Mouse (Mus musculus): Measurements from ENCODE around the gene Galnt9. TPM values are rescaled to one million over a fixed set of nuclear protein-coding genes. Genes with fewer than 3 reads are reported as not detected.

Galnt9 gene
- polyA plus RNA-seq, 1 experiment from 2014 or later = 1.2 TPM

- no peak overlapping the region for H3K9ac ChIP-seq (replicated peaks; ENCODE audit: low read depth, low read length)
- ATAC-seq (ENCODE audit: insufficient number of reproducible peaks, insufficient read depth, low FRiP score, low read depth) = no peak
- no peaks in the 10 kb centered on the region for H3K36me3 ChIP-seq (ENCODE audit: control insufficient read depth, insufficient read depth, low read length)
- H3K27me3 ChIP-seq (ENCODE audit: control insufficient read depth, insufficient read depth, low read length) = peaks cover 37% of the 10 kb centered on the region
- no peaks in the 10 kb centered on the region for H3K9me3 ChIP-seq (ENCODE audit: control insufficient read depth, low read depth, low read length)
- 5% methylated on average over 24 of the region's 24 CpGs for WGBS
- H3K4me3 ChIP-seq (ENCODE audit: low read depth, low read length) = peak overlapping the region; percentile 33; the same call in 1 of the 2 replicates
- peak overlapping the region; percentile 69 for H3K4me2 ChIP-seq (replicated peaks; ENCODE audit: low read depth, low read length)
- no peak overlapping the region for H3K27ac ChIP-seq (ENCODE audit: low read length)
- 0 out of 2 replicates have a peak, but pooled peaks cover 4% of the 10 kb centered on the region for H3K4me1 ChIP-seq (ENCODE audit: control insufficient read depth, insufficient read depth, low read length)
Measured at GRCm38 (mm10) chr5:110544691-110545069, 525 bp downstream of the Galnt9 start.

GRCm38 (mm10) chr5:110545311-110545710, 1.2 kb downstream of the Galnt9 start:
- Histone ChIP-seq H3K27me3 (ENCODE audit: control insufficient read depth, insufficient read depth, low read length) (peaks cover 37% of the 10 kb centered on the region), H3K4me1 (ENCODE audit: control insufficient read depth, insufficient read depth, low read length) (0 out of 2 replicates have a peak, but pooled peaks cover 4% of the 10 kb centered on the region), H3K27ac (ENCODE audit: low read length) (no peak overlapping the region), H3K9ac (replicated peaks; ENCODE audit: low read depth, low read length) (no peak overlapping the region), H3K36me3 (ENCODE audit: control insufficient read depth, insufficient read depth, low read length) (no peaks in the 10 kb centered on the region), H3K4me3 (ENCODE audit: low read depth, low read length) (no peak overlapping the region), H3K4me2 (replicated peaks; ENCODE audit: low read depth, low read length) (no peak overlapping the region), H3K9me3 (ENCODE audit: control insufficient read depth, low read depth, low read length) (no peaks in the 10 kb centered on the region)
- ATAC-seq (ENCODE audit: insufficient number of reproducible peaks, insufficient read depth, low FRiP score, low read depth) = no peak
- WGBS = 73% methylated on average over 7 of the region's 7 CpGs

GRCm38 (mm10) chr5:110546136-110546535, 2.0 kb downstream of the Galnt9 start:
- H3K4me1 ChIP-seq (ENCODE audit: control insufficient read depth, insufficient read depth, low read length) = 0 out of 2 replicates have a peak, but pooled peaks cover 4% of the 10 kb centered on the region
- peaks cover 37% of the 10 kb centered on the region for H3K27me3 ChIP-seq (ENCODE audit: control insufficient read depth, insufficient read depth, low read length)
- H3K36me3 ChIP-seq (ENCODE audit: control insufficient read depth, insufficient read depth, low read length) = no peaks in the 10 kb centered on the region
- no peak for ATAC-seq (ENCODE audit: insufficient number of reproducible peaks, insufficient read depth, low FRiP score, low read depth)
- no peaks in the 10 kb centered on the region for H3K9me3 ChIP-seq (ENCODE audit: control insufficient read depth, low read depth, low read length)
- H3K27ac ChIP-seq (ENCODE audit: low read length) = no peak overlapping the region
- no peak overlapping the region for H3K9ac ChIP-seq (replicated peaks; ENCODE audit: low read depth, low read length)
- no peak overlapping the region for H3K4me2 ChIP-seq (replicated peaks; ENCODE audit: low read depth, low read length)
- H3K4me3 ChIP-seq (ENCODE audit: low read depth, low read length) = no peak overlapping the region
- WGBS = 76% methylated on average over 11 of the region's 11 CpGs

- no peak for ATAC-seq (ENCODE audit: insufficient number of reproducible peaks, insufficient read depth, low FRiP score, low read depth)
- H3K9ac ChIP-seq (replicated peaks; ENCODE audit: low read depth, low read length) = no peak overlapping the region
- H3K4me1 ChIP-seq (ENCODE audit: control insufficient read depth, insufficient read depth, low read length) = 0 out of 2 replicates have a peak, but pooled peaks cover 4% of the 10 kb centered on the region
- H3K4me2 ChIP-seq (replicated peaks; ENCODE audit: low read depth, low read length) = no peak overlapping the region
- H3K4me3 ChIP-seq (ENCODE audit: low read depth, low read length) = no peak overlapping the region
- H3K36me3 ChIP-seq (ENCODE audit: control insufficient read depth, insufficient read depth, low read length) = no peaks in the 10 kb centered on the region
- no peaks in the 10 kb centered on the region for H3K9me3 ChIP-seq (ENCODE audit: control insufficient read depth, low read depth, low read length)
- 71% methylated on average over 5 of the region's 5 CpGs for WGBS
- no peak overlapping the region for H3K27ac ChIP-seq (ENCODE audit: low read length)
- H3K27me3 ChIP-seq (ENCODE audit: control insufficient read depth, insufficient read depth, low read length) = peaks cover 37% of the 10 kb centered on the region
Measured at GRCm38 (mm10) chr5:110546726-110547406, 2.7 kb downstream of the Galnt9 start.

GRCm38 (mm10) chr5:110548446-110548845, 4.3 kb downstream of the Galnt9 start:
- peaks cover 26% of the 10 kb centered on the region for H3K27me3 ChIP-seq (ENCODE audit: control insufficient read depth, insufficient read depth, low read length)
- no peak overlapping the region for H3K9ac ChIP-seq (replicated peaks; ENCODE audit: low read depth, low read length)
- H3K27ac ChIP-seq (ENCODE audit: low read length) = no peak overlapping the region
- H3K4me3 ChIP-seq (ENCODE audit: low read depth, low read length) = no peak overlapping the region
- 47% methylated on average over 7 of the region's 7 CpGs for WGBS
- no peak overlapping the region for H3K4me2 ChIP-seq (replicated peaks; ENCODE audit: low read depth, low read length)
- no peaks in the 10 kb centered on the region for H3K9me3 ChIP-seq (ENCODE audit: control insufficient read depth, low read depth, low read length)
- 0 out of 2 replicates have a peak, but pooled peaks cover 4% of the 10 kb centered on the region for H3K4me1 ChIP-seq (ENCODE audit: control insufficient read depth, insufficient read depth, low read length)
- H3K36me3 ChIP-seq (ENCODE audit: control insufficient read depth, insufficient read depth, low read length) = no peaks in the 10 kb centered on the region
- no peak for ATAC-seq (ENCODE audit: insufficient number of reproducible peaks, insufficient read depth, low FRiP score, low read depth)

- Histone ChIP-seq H3K4me2 (replicated peaks; ENCODE audit: low read depth, low read length) (no peak overlapping the region), H3K9me3 (ENCODE audit: control insufficient read depth, low read depth, low read length) (no peaks in the 10 kb centered on the region), H3K4me3 (ENCODE audit: low read depth, low read length) (no peak overlapping the region), H3K27ac (ENCODE audit: low read length) (no peak overlapping the region), H3K36me3 (ENCODE audit: control insufficient read depth, insufficient read depth, low read length) (no peaks in the 10 kb centered on the region), H3K9ac (replicated peaks; ENCODE audit: low read depth, low read length) (no peak overlapping the region), H3K27me3 (ENCODE audit: control insufficient read depth, insufficient read depth, low read length) (peaks cover 9% of the 10 kb centered on the region), H3K4me1 (ENCODE audit: control insufficient read depth, insufficient read depth, low read length) (no peaks in the 10 kb centered on the region)
- 69% methylated on average over 2 of the region's 2 CpGs for WGBS
- ATAC-seq (ENCODE audit: insufficient number of reproducible peaks, insufficient read depth, low FRiP score, low read depth) = no peak
Measured at GRCm38 (mm10) chr5:110550189-110550588, 6.0 kb downstream of the Galnt9 start.

- H3K4me2 ChIP-seq (replicated peaks; ENCODE audit: low read depth, low read length) = no peak overlapping the region
- H3K27ac ChIP-seq (ENCODE audit: low read length) = no peak overlapping the region
- no peaks in the 10 kb centered on the region for H3K4me1 ChIP-seq (ENCODE audit: control insufficient read depth, insufficient read depth, low read length)
- H3K27me3 ChIP-seq (ENCODE audit: control insufficient read depth, insufficient read depth, low read length) = peaks cover 3% of the 10 kb centered on the region; the same call in 1 of the 2 replicates
- no peaks in the 10 kb centered on the region for H3K9me3 ChIP-seq (ENCODE audit: control insufficient read depth, low read depth, low read length)
- ATAC-seq (ENCODE audit: insufficient number of reproducible peaks, insufficient read depth, low FRiP score, low read depth) = no peak
- no peak overlapping the region for H3K4me3 ChIP-seq (ENCODE audit: low read depth, low read length)
- H3K9ac ChIP-seq (replicated peaks; ENCODE audit: low read depth, low read length) = no peak overlapping the region
- no peaks in the 10 kb centered on the region for H3K36me3 ChIP-seq (ENCODE audit: control insufficient read depth, insufficient read depth, low read length)
- 18% methylated on average over 4 of the region's 4 CpGs for WGBS
Measured at GRCm38 (mm10) chr5:110550841-110551240, 6.7 kb downstream of the Galnt9 start.

GRCm38 (mm10) chr5:110552005-110552404, 7.8 kb downstream of the Galnt9 start:
- Histone ChIP-seq H3K27me3 (ENCODE audit: control insufficient read depth, insufficient read depth, low read length) (no peaks in the 10 kb centered on the region), H3K36me3 (ENCODE audit: control insufficient read depth, insufficient read depth, low read length) (no peaks in the 10 kb centered on the region), H3K9me3 (ENCODE audit: control insufficient read depth, low read depth, low read length) (no peaks in the 10 kb centered on the region), H3K27ac (ENCODE audit: low read length) (no peak overlapping the region), H3K4me1 (ENCODE audit: control insufficient read depth, insufficient read depth, low read length) (no peaks in the 10 kb centered on the region), H3K9ac (replicated peaks; ENCODE audit: low read depth, low read length) (no peak overlapping the region), H3K4me2 (replicated peaks; ENCODE audit: low read depth, low read length) (no peak overlapping the region), H3K4me3 (ENCODE audit: low read depth, low read length) (no peak overlapping the region)
- ATAC-seq (ENCODE audit: insufficient number of reproducible peaks, insufficient read depth, low FRiP score, low read depth) = no peak
- WGBS = 70% methylated on average over 3 of the region's 3 CpGs

GRCm38 (mm10) chr5:110553315-110553714, 9.2 kb downstream of the Galnt9 start:
- H3K36me3 ChIP-seq (ENCODE audit: control insufficient read depth, insufficient read depth, low read length) = no peaks in the 10 kb centered on the region
- ATAC-seq (ENCODE audit: insufficient number of reproducible peaks, insufficient read depth, low FRiP score, low read depth) = no peak
- no peak overlapping the region for H3K27ac ChIP-seq (ENCODE audit: low read length)
- no peak overlapping the region for H3K9ac ChIP-seq (replicated peaks; ENCODE audit: low read depth, low read length)
- H3K4me3 ChIP-seq (ENCODE audit: low read depth, low read length) = no peak overlapping the region
- H3K4me1 ChIP-seq (ENCODE audit: control insufficient read depth, insufficient read depth, low read length) = no peaks in the 10 kb centered on the region
- H3K4me2 ChIP-seq (replicated peaks; ENCODE audit: low read depth, low read length) = no peak overlapping the region
- no peaks in the 10 kb centered on the region for H3K27me3 ChIP-seq (ENCODE audit: control insufficient read depth, insufficient read depth, low read length)
- H3K9me3 ChIP-seq (ENCODE audit: control insufficient read depth, low read depth, low read length) = no peaks in the 10 kb centered on the region
- WGBS = 71% methylated on average over 4 of the region's 4 CpGs
